Mouse (Mus musculus) cortical plate, adult 2 months (tissue): ENCODE results near the gene Cmtm6. TPM values are rescaled to one million over a fixed set of nuclear protein-coding genes. Genes with fewer than 3 reads are reported as not detected.

Source experiments
- H3K27ac ChIP-seq: fragments of 200-500 bp; 2 replicates; pipeline ENCODE4 v1.5.1; 2012; ENCODE audit warnings: low read length, control low read depth, inconsistent platforms; ENCODE audit not compliant: insufficient read depth
- H3K4me1 ChIP-seq: fragments of 200-500 bp; 2 replicates; pipeline ENCODE4 v1.6.1; 2011; ENCODE audit warnings: low read length; ENCODE audit not compliant: control insufficient read depth, insufficient read depth
- H3K4me3 ChIP-seq: fragments of 200-500 bp; 2 replicates; pipeline ENCODE4 v1.5.1; 2011; ENCODE audit warnings: mild to moderate bottlenecking, low read length, control low read depth; ENCODE audit not compliant: insufficient read depth
- CTCF ChIP-seq: fragments of 200-500 bp; IDR thresholded peaks from 2 replicates; pipeline ENCODE4 v1.5.1; 2011; ENCODE audit warnings: mild to moderate bottlenecking, control low read depth, low read length; ENCODE audit not compliant: insufficient read depth; ENCODE audit errors: extremely low read depth
- POLR2A ChIP-seq: fragments of 200-500 bp; IDR thresholded peaks from 2 replicates; pipeline ENCODE4 v1.6.1; 2011; ENCODE audit warnings: mild to moderate bottlenecking, low read length, control low read depth; ENCODE audit not compliant: insufficient read depth; ENCODE audit errors: extremely low read depth
- polyA plus RNA-seq: library from polyadenylated mRNA; depleted of rRNA; stranded (reverse); fragments of >200 nt; gene quantifications from 2 replicates; pipeline ENCODE4 v1.2.3, GENCODE M21; 2012

Cmtm6 gene
- polyA plus RNA-seq, 1 experiment, result 22.8 TPM

GRCm38 (mm10) chr9:114768066-114768465, 37.1 kb downstream of the Cmtm6 start:
- Histone ChIP-seq H3K4me3 (no peak overlapping the region), H3K4me1 (no peaks in the 10 kb centered on the region), H3K27ac (no peak overlapping the region)
- TF ChIP-seq POLR2A, result no peak
- no peak for TF ChIP-seq CTCF

GRCm38 (mm10) chr9:114770224-114770623, 39.3 kb downstream of the Cmtm6 start:
- H3K4me3 ChIP-seq, result no peak overlapping the region

GRCm38 (mm10) chr9:114771565-114771964, 40.6 kb downstream of the Cmtm6 start:
- no peak overlapping the region for H3K4me3 ChIP-seq
- H3K4me1 ChIP-seq, result no peaks in the 10 kb centered on the region
- TF ChIP-seq CTCF (no peak), POLR2A (no peak)
- no peak overlapping the region for H3K27ac ChIP-seq

More at GRCm38 (mm10) chr9:114770224-114770623, 39.3 kb downstream of the Cmtm6 start:
- Histone ChIP-seq H3K27ac (no peak overlapping the region), H3K4me1 (no peaks in the 10 kb centered on the region)
- TF ChIP-seq POLR2A (no peak), CTCF (no peak)

- Histone ChIP-seq H3K4me1 (no peaks in the 10 kb centered on the region), H3K27ac (no peak overlapping the region), H3K4me3 (no peak overlapping the region)
- no peak for TF ChIP-seq POLR2A
- TF ChIP-seq CTCF, result no peak
Measured at GRCm38 (mm10) chr9:114774629-114775028, 43.7 kb downstream of the Cmtm6 start.

- TF ChIP-seq CTCF (no peak), POLR2A (no peak)
- H3K4me1 ChIP-seq, result no peaks in the 10 kb centered on the region
Measured at GRCm38 (mm10) chr9:114775272-114775671, 44.4 kb downstream of the Cmtm6 start.

GRCm38 (mm10) chr9:114776361-114776760, 45.4 kb downstream of the Cmtm6 start:
- Histone ChIP-seq H3K4me1 (no peaks in the 10 kb centered on the region), H3K4me3 (no peak overlapping the region), H3K27ac (no peak overlapping the region)
- TF ChIP-seq CTCF (no peak), POLR2A (no peak)

More at GRCm38 (mm10) chr9:114775272-114775671, 44.4 kb downstream of the Cmtm6 start:
- H3K4me3 ChIP-seq, result no peak overlapping the region
- H3K27ac ChIP-seq, result no peak overlapping the region

- H3K27ac ChIP-seq, result no peak overlapping the region
- TF ChIP-seq CTCF (no peak), POLR2A (no peak)
- no peaks in the 10 kb centered on the region for H3K4me1 ChIP-seq
- no peak overlapping the region for H3K4me3 ChIP-seq
Measured at GRCm38 (mm10) chr9:114777178-114778046, 46.5 kb downstream of the Cmtm6 start.

- TF ChIP-seq POLR2A (no peak), CTCF (no peak)
- no peak overlapping the region for H3K27ac ChIP-seq
- H3K4me3 ChIP-seq, result no peak overlapping the region
- no peaks in the 10 kb centered on the region for H3K4me1 ChIP-seq
Measured at GRCm38 (mm10) chr9:114778047-114778390, 47.1 kb downstream of the Cmtm6 start.

- Histone ChIP-seq H3K27ac (no peak overlapping the region), H3K4me3 (no peak overlapping the region), H3K4me1 (no peaks in the 10 kb centered on the region)
- TF ChIP-seq CTCF (no peak), POLR2A (no peak)
Measured at GRCm38 (mm10) chr9:114778877-114779276, 48.0 kb downstream of the Cmtm6 start.
